8 mouse cellular contexts compared by ENCODE assay signal in the genomic region with DNA sequence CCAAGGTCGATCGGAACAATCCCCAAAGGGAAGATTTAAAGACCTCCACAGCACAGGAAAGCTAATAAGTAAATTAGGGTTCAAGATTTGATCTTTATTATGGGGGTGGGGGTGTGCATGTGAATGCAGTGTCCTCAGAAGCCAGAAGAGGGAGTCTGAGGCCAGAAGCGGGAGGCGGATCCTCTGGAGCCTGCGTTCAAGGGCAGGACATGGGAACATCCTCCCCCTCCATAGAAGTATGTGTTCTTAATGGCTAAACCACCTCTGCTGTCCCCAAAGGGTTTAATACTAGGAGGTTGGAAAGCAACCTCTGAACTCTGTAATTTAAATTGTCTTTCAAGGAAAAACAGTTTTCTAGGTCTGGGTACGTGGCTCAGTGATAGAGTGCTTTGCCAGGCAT. TPM values are rescaled to one million over a fixed set of nuclear protein-coding genes. Genes with fewer than 3 reads are reported as not detected.
A peak's percentile ranks its signal among the peaks of the same experiment; 100 is the strongest.
DNase-seq lines count a peak whose midpoint lies in the region; ATAC-seq and TF ChIP-seq lines count a peak whose summit lies in the region.

No protein-coding gene starts in this region.

- no peaks in the 10 kb centered on the region for H3K4me1 ChIP-seq in kidney, postnatal 0 days (replicated peaks; ENCODE audit: insufficient read depth, low read length)
- H3K4me1 ChIP-seq in ES-E14 (ENCODE audit: control insufficient read depth in 2 of 2, insufficient read depth in 2 of 2, low read length in 2 of 2, poor library complexity in 1 of 2), result no peaks in the 10 kb centered on the region
- no peaks in the 10 kb centered on the region for H3K4me1 ChIP-seq in lung, embryonic 14.5 days (ENCODE audit: insufficient read depth)

- 58% methylated on average over 6 of the region's 6 CpGs for WGBS in kidney, postnatal 0 days
- 60% methylated on average over 6 of the region's 6 CpGs for WGBS in lung, embryonic 14.5 days

- DNase-seq in kidney, postnatal 0 days (ENCODE audit: low spot score), result peak; percentile 15
- no peak for DNase-seq in kidney, adult 8-10 months
- peak; percentile 8 for DNase-seq in ES-E14 (ENCODE audit: low read depth, low spot score)
- peak; percentile 38 for DNase-seq in adrenal gland, postnatal 10 days
- peak; percentile 24 for DNase-seq in lung, embryonic 14.5 days
- DNase-seq in natural killer cell, adult 2 months (ENCODE audit: low spot score in 2 of 2), result no peak
- no peak for DNase-seq in MN1 (ENCODE audit: low spot score)
- no peak for DNase-seq in cerebellum, adult 11 months

- TF ChIP-seq CTCF in kidney, postnatal 0 days (IDR thresholded peaks at IDR 0.05; ENCODE audit: low read depth), result peak; percentile 53
- peak; percentile 45 for TF ChIP-seq CTCF in lung, embryonic 14.5 days (IDR thresholded peaks at IDR 0.05; ENCODE audit: low read depth)

- no peak for ATAC-seq in kidney, postnatal 0 days (replicated peaks; ENCODE audit: low FRiP score, low read depth)
- ATAC-seq in lung, embryonic 14.5 days (ENCODE audit: insufficient read depth), result no peak

- in situ Hi-C loops in ES-E14 (cut with MboI; ENCODE audit: low sequenced_read_pairs in 2 of 2, unreplicated experiment in 2 of 2), result no loop called here

- no peak overlapping the region for H3K4me3 ChIP-seq in kidney, postnatal 0 days (replicated peaks; ENCODE audit: low read depth, low read length)
- H3K4me3 ChIP-seq in ES-E14 (ENCODE audit: insufficient read depth in 1 of 2, low read depth in 1 of 2, low read length in 2 of 2, poor library complexity in 1 of 2, severe bottlenecking in 1 of 2), result no peak overlapping the region
- H3K4me3 ChIP-seq in lung, embryonic 14.5 days (ENCODE audit: low read depth, low read length), result no peak overlapping the region

- H3K9ac ChIP-seq in kidney, postnatal 0 days (ENCODE audit: low read depth, low read length), result no peak overlapping the region
- no peak overlapping the region for H3K9ac ChIP-seq in ES-E14 (ENCODE audit: insufficient read depth, low read depth, low read length, poor library complexity, severe bottlenecking)
- H3K9ac ChIP-seq in lung, embryonic 14.5 days, result no peak overlapping the region

- no peak overlapping the region for H3K4me2 ChIP-seq in kidney, postnatal 0 days (ENCODE audit: low read length)
- H3K4me2 ChIP-seq in lung, embryonic 14.5 days, result no peak overlapping the region

- no peaks in the 10 kb centered on the region for H3K27me3 ChIP-seq in kidney, postnatal 0 days (ENCODE audit: insufficient read depth, low read length)
- H3K27me3 ChIP-seq in lung, embryonic 14.5 days (ENCODE audit: insufficient read depth, low read length), result no peaks in the 10 kb centered on the region

- H3K27ac ChIP-seq in kidney, postnatal 0 days, result no peak overlapping the region
- H3K27ac ChIP-seq in ES-E14 (ENCODE audit: insufficient read depth, low read depth, low read length, poor library complexity, severe bottlenecking), result no peak overlapping the region
- no peak overlapping the region for H3K27ac ChIP-seq in lung, embryonic 14.5 days (ENCODE audit: low read depth)

- H3K9me3 ChIP-seq in kidney, postnatal 0 days (replicated peaks; ENCODE audit: low read length), result no peaks in the 10 kb centered on the region
- H3K9me3 ChIP-seq in ES-E14 (ENCODE audit: control insufficient read depth, insufficient read depth, low read depth, low read length), result no peaks in the 10 kb centered on the region
- H3K9me3 ChIP-seq in lung, embryonic 14.5 days (ENCODE audit: low read depth, low read length), result no peaks in the 10 kb centered on the region

- no peaks in the 10 kb centered on the region for H3K36me3 ChIP-seq in kidney, postnatal 0 days (ENCODE audit: insufficient read depth, low read length)
- H3K36me3 ChIP-seq in ES-E14 (ENCODE audit: control insufficient read depth, insufficient read depth, low read length, poor library complexity, severe bottlenecking), result no peaks in the 10 kb centered on the region
- H3K36me3 ChIP-seq in lung, embryonic 14.5 days (ENCODE audit: insufficient read depth), result no peaks in the 10 kb centered on the region

TF ChIP-seq in ES-E14, 5 proteins besides CTCF, POLR2A, EP300 and RAD21:
- TF ChIP-seq ZNF384 (IDR thresholded peaks at IDR 0.05; ENCODE audit: low read depth, low read length) (no peak), CHD2 (IDR thresholded peaks at IDR 0.05; ENCODE audit: low read depth, low read length) (no peak), HCFC1 (IDR thresholded peaks at IDR 0.05; ENCODE audit: borderline replicate concordance, insufficient read depth, low read length) (no peak)

RNA-seq across cellular contexts. Expression of gene Mbnl3, which starts 34.9 kb away (rescaled TPM):
- 4.9 TPM in 2 replicates for polyA plus RNA-seq in kidney, postnatal 0 days (2015; fragmentation: Nextera tagmentation; extraction: Ambion mirVana)
- 3.6 and 6.7 TPM in 2 replicates for total RNA-seq in ES-E14 (2012; rRNA removed)
- total RNA-seq in adrenal gland, postnatal 10 days (2021), result 10 to 100 TPM in 1 of 2 experiments, 1 to 10 TPM in 1; 7.7 to 10.4 TPM
- polyA plus RNA-seq in lung, embryonic 14.5 days (2014; fragmentation: Nextera tagmentation; extraction: Ambion mirVana), result 17.8 and 19.1 TPM in 2 replicates

Comparison
In these comparisons a context has a peak if more than half of its experiments do, and no peak if none do; other contexts are left out.
1. DNase-seq: peak in kidney, postnatal 0 days (single experiment), ES-E14 (single experiment), adrenal gland, postnatal 10 days (single experiment) and lung, embryonic 14.5 days (single experiment); none in kidney, adult 8-10 months (0 of 2), natural killer cell, adult 2 months (0 of 2), MN1 (single experiment) and cerebellum, adult 11 months (single experiment).